In the genomic region with DNA sequence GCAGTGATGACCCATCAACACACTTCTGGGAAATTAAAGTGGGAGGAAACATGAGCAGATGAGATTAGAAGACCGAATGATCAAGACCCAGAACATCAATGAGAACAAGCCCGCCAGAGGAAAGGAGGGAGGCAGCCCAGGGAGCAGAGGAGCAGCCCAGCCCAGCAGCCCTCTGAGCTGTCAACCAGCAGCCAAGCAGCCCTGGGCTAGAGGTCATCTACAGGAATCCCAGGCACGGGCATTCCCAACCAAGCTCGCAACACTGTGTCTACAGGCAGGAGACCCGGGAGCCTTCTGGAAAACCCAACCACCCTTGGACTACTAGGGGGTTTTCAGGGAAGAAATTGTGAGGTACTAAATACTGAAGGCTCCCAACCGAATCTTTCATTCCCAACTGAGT, we compare ENCODE assay signal across 15 mouse cellular contexts. TPM values are rescaled to one million over a fixed set of nuclear protein-coding genes. Genes with fewer than 3 reads are reported as not detected.
"Had no signal": no experiment of that assay in that cellular context is flagged by ENCODE, and none has a peak within 500 bp of the region (broad histone marks: within the 10 kb centered on the region; RNA-seq: fewer than 3 reads in every experiment).

No protein-coding gene starts in this region.

- H3K9ac ChIP-seq: limb, embryonic 13.5 days; liver, embryonic 12.5 days; liver, embryonic 15.5 days; lung, embryonic 15.5 days had no signal

- DNase-seq: kidney, adult 18-20 months; kidney, postnatal 25 days; layer of hippocampus, adult 9-11 months; liver; lung, adult 18-20 months; midbrain, embryonic 14.5 days; thymus, postnatal 25 days had no signal

- H3K4me3 ChIP-seq: layer of hippocampus, adult 2 months; limb, embryonic 10.5 days; limb, embryonic 13.5 days; liver, embryonic 12.5 days; liver, embryonic 15.5 days; lung, embryonic 15.5 days had no signal

- H3K27ac ChIP-seq: layer of hippocampus, adult 2 months; limb, embryonic 10.5 days; limb, embryonic 13.5 days; liver, embryonic 15.5 days; lung, embryonic 15.5 days had no signal

- H3K9me3 ChIP-seq: limb, embryonic 10.5 days; limb, embryonic 13.5 days; liver, embryonic 12.5 days; liver, embryonic 15.5 days; lung, embryonic 15.5 days had no signal

- H3K36me3 ChIP-seq: liver, embryonic 12.5 days; liver, embryonic 15.5 days; lung, embryonic 15.5 days had no signal

- H3K4me2 ChIP-seq: limb, embryonic 13.5 days; liver, embryonic 12.5 days; liver, embryonic 15.5 days; lung, embryonic 15.5 days; midbrain, embryonic 11.5 days had no signal

- ATAC-seq: liver, embryonic 12.5 days had no signal

- H3K27me3 ChIP-seq: limb, embryonic 13.5 days; liver, embryonic 12.5 days; liver, embryonic 15.5 days; lung, embryonic 15.5 days had no signal

RNA-seq across cellular contexts. Expression of gene Scamp5, which starts 43.8 kb away (rescaled TPM):
- total RNA-seq: megakaryocyte-erythroid progenitor cell, adult 5-6 weeks had no signal
